Mouse (Mus musculus) MEL (cell line): ENCODE data around the gene Znrf4. TPM values are rescaled to one million over a fixed set of nuclear protein-coding genes. Genes with fewer than 3 reads are reported as not detected.

Experiments used
- DNase-seq: peaks from one replicate; pipeline ENCODE4 v3.0.0; 2011; ENCODE audit warnings: low read depth, low spot score
- H3K27ac ChIP-seq: 2 replicates; pipeline ENCODE4 v1.5.1; 2012; ENCODE audit warnings: low read depth, mild to moderate bottlenecking, control low read depth, low read length, moderate library complexity; ENCODE audit not compliant: control insufficient read depth
- H3K27me3 ChIP-seq, 2 experiments: fragments of 150-350 bp in 1 of 2; sonication (generic) in 1 of 2; 2 replicates each; pipeline ENCODE4 v1.6.1; 2012; ENCODE audit warnings: low read length in 2 of 2, mild to moderate bottlenecking in 2 of 2, improper control_type of control experiment in 1 of 2, moderate library complexity in 1 of 2; ENCODE audit not compliant: insufficient read depth in 2 of 2, control insufficient read depth in 1 of 2
- H3K36me3 ChIP-seq, 2 experiments: 2 replicates each; pipeline ENCODE4 v1.6.1; 2012 to 2014; ENCODE audit warnings: low read length in 2 of 2, improper control_type of control experiment in 1 of 2, inconsistent platforms in 1 of 2, mild to moderate bottlenecking in 1 of 2; ENCODE audit not compliant: insufficient read depth in 2 of 2, control insufficient read depth in 1 of 2
- H3K4me1 ChIP-seq, 2 experiments: fragments of 150-350 bp in 1 of 2; sonication (generic) in 1 of 2; 2 replicates each; pipeline ENCODE4 v1.6.1; 2012; ENCODE audit warnings: low read length in 2 of 2, improper control_type of control experiment in 1 of 2, mild to moderate bottlenecking in 1 of 2; ENCODE audit not compliant: insufficient read depth in 2 of 2, control insufficient read depth in 1 of 2
- H3K4me3 ChIP-seq, 2 experiments: fragments of 150-350 bp in 1 of 2; sonication (generic) in 1 of 2; 2 replicates each; pipeline ENCODE4 v1.5.1; 2012; ENCODE audit warnings: low read depth in 2 of 2, low read length in 2 of 2, mild to moderate bottlenecking in 2 of 2, moderate library complexity in 2 of 2, control low read depth in 1 of 2, improper control_type of control experiment in 1 of 2; ENCODE audit not compliant: control insufficient read depth in 1 of 2, insufficient read depth in 1 of 2
- H3K79me2 ChIP-seq: 2 replicates; pipeline ENCODE4 v1.6.1; 2012; ENCODE audit warnings: mild to moderate bottlenecking, low read length, moderate library complexity; ENCODE audit not compliant: control insufficient read depth, poor library complexity, insufficient read depth
- H3K9ac ChIP-seq: 2 replicates; pipeline ENCODE4 v1.6.1; 2012; ENCODE audit warnings: low read depth, mild to moderate bottlenecking, control low read depth, low read length, moderate library complexity; ENCODE audit not compliant: control insufficient read depth, poor library complexity, severe bottlenecking
- H3K9me3 ChIP-seq: fragments of 150-350 bp; sonication (generic); replicated peaks from 2 replicates; pipeline ENCODE4 v1.6.1; 2012; ENCODE audit warnings: mild to moderate bottlenecking, low read length, improper control_type of control experiment, moderate library complexity; ENCODE audit not compliant: insufficient read depth
- BHLHE40 ChIP-seq: IDR thresholded peaks from 2 replicates; pipeline ENCODE4 v1.6.1; 2012; ENCODE audit warnings: low read depth, mild to moderate bottlenecking, inconsistent platforms, low read length, improper control_type of control experiment, borderline replicate concordance
- CHD2 ChIP-seq: IDR thresholded peaks from 2 replicates; pipeline ENCODE4 v1.6.1; 2011; ENCODE audit warnings: low read length, improper control_type of control experiment
- ETS1 ChIP-seq: IDR thresholded peaks from 2 replicates; pipeline ENCODE4 v1.6.1; 2012; ENCODE audit warnings: low read depth, mild to moderate bottlenecking, inconsistent platforms, low read length, improper control_type of control experiment, moderate library complexity
- HCFC1 ChIP-seq: IDR thresholded peaks from 2 replicates; pipeline ENCODE4 v1.6.1; 2012; ENCODE audit warnings: low read depth, mild to moderate bottlenecking, inconsistent platforms, low read length, improper control_type of control experiment, moderate library complexity
- KAT2A ChIP-seq: conservative IDR thresholded peaks from 2 replicates; pipeline ENCODE4 v1.6.1; 2012; ENCODE audit warnings: low read depth, low read length, improper control_type of control experiment, inconsistent platforms
- MAFK ChIP-seq: IDR thresholded peaks from 2 replicates; pipeline ENCODE4 v1.6.1; 2011; ENCODE audit warnings: low read depth, mild to moderate bottlenecking, low read length, improper control_type of control experiment, borderline replicate concordance
- MAZ ChIP-seq: IDR thresholded peaks from 2 replicates; pipeline ENCODE4 v1.6.1; 2012; ENCODE audit warnings: low read depth, mild to moderate bottlenecking, inconsistent platforms, low read length, improper control_type of control experiment
- MEF2A ChIP-seq: IDR thresholded peaks from 2 replicates; pipeline ENCODE4 v1.6.1; 2014; ENCODE audit warnings: low read depth, mild to moderate bottlenecking, inconsistent platforms, low read length, improper control_type of control experiment; ENCODE audit not compliant: poor library complexity, insufficient replicate concordance, severe bottlenecking; ENCODE audit errors: extremely low read depth
- MYB ChIP-seq: IDR thresholded peaks from 2 replicates; pipeline ENCODE4 v1.6.1; 2011; ENCODE audit warnings: mild to moderate bottlenecking, low read depth, low read length, improper control_type of control experiment
- NELFE ChIP-seq: IDR thresholded peaks from 2 replicates; pipeline ENCODE4 v1.6.1; 2011; ENCODE audit warnings: low read depth, low read length, improper control_type of control experiment
- POLR2A ChIP-seq, 2 experiments: IDR thresholded peaks; 2 replicates each; pipeline ENCODE4 v1.6.1; 2011 to 2012; ENCODE audit warnings: low read length in 2 of 2, mild to moderate bottlenecking in 2 of 2, control low read depth in 1 of 2, improper control_type of control experiment in 1 of 2, low read depth in 1 of 2, moderate library complexity in 1 of 2; ENCODE audit not compliant: control insufficient read depth in 1 of 2, insufficient read depth in 1 of 2, poor library complexity in 1 of 2
- POLR2AphosphoS2 ChIP-seq: IDR thresholded peaks from 2 replicates; pipeline ENCODE4 v1.6.1; 2011; ENCODE audit warnings: low read length, improper control_type of control experiment
- RAD21 ChIP-seq: IDR thresholded peaks from 2 replicates; pipeline ENCODE4 v1.6.1; 2011; ENCODE audit warnings: mild to moderate bottlenecking, low read depth, low read length, improper control_type of control experiment
- RCOR1 ChIP-seq: IDR thresholded peaks from 2 replicates; pipeline ENCODE4 v1.6.1; 2012; ENCODE audit warnings: low read depth, mild to moderate bottlenecking, inconsistent platforms, low read length, improper control_type of control experiment
- SMC3 ChIP-seq: IDR thresholded peaks from 2 replicates; pipeline ENCODE4 v1.6.1; 2011; ENCODE audit warnings: low read depth, low read length, improper control_type of control experiment
- TBP ChIP-seq: IDR thresholded peaks from 2 replicates; pipeline ENCODE4 v1.8.0; 2011; ENCODE audit warnings: low read depth, low read length, improper control_type of control experiment
- UBTF ChIP-seq: IDR thresholded peaks from 2 replicates; pipeline ENCODE4 v1.6.1; 2012; ENCODE audit warnings: low read depth, mild to moderate bottlenecking, inconsistent platforms, low read length, improper control_type of control experiment, moderate library complexity, borderline replicate concordance; ENCODE audit not compliant: insufficient read depth
- ZKSCAN1 ChIP-seq: IDR thresholded peaks from 2 replicates; pipeline ENCODE4 v1.6.1; 2012; ENCODE audit warnings: low read depth, mild to moderate bottlenecking, inconsistent platforms, low read length, improper control_type of control experiment, moderate library complexity
- polyA plus RNA-seq, 2 experiments: library from polyadenylated mRNA; stranded (reverse) in 1 of 2; unstranded in 1 of 2; fragments of >175 nt in 1 of 2; fragments of >200 nt in 1 of 2; gene quantifications; 2 replicates each; pipeline versions ENCODE4 v1.2.1 to v1.2.4; 2012; ENCODE audit warnings: low replicate concordance in 2 of 2, low read depth in 1 of 2; ENCODE audit not compliant: insufficient read length in 2 of 2, insufficient read depth in 1 of 2, missing spikeins in 1 of 2
- total RNA-seq: library from RNA; depleted of rRNA; stranded (reverse); fragments of 300-350 nt; gene quantifications from 2 replicates; pipeline ENCODE4 v1.2.3, GENCODE M21; 2012

Gene Znrf4
- total and polyA plus RNA-seq, 3 experiments, result not detected

DNA sequence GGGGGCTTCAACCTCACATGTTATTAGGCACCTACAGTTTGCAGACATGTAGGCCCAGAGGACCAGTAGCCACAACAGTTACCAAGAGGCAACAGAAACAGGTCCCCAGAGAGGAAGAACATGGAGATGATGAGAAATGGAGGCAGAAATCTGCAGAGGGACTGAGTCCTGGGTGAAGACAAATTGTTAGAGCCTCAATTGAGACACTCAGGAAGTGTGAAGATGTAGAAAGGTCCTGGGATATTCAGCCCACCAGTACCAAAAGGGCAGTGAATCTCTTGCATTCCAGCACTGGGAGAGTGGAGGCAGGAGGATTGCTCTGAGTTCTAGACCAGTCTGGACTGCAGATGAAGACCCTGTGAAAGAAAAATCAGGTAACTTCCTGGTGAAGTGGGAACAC lies 2.1 kb upstream of the Znrf4 start:
- TF ChIP-seq MYB (no peak), MAFK (no peak), KAT2A (no peak), MEF2A (no peak), ETS1 (no peak), HCFC1 (no peak), BHLHE40 (no peak), SMC3 (no peak), NELFE (no peak), UBTF (no peak)
- TF ChIP-seq, all 39 proteins: peak for 0
- no peak for DNase-seq
- Histone ChIP-seq H3K36me3 (no peaks in the 10 kb centered on the region), H3K27ac (no peak overlapping the region), H3K27me3 (no peaks in the 10 kb centered on the region), H3K79me2 (no peaks in the 10 kb centered on the region), H3K4me1 (no peaks in the 10 kb centered on the region), H3K9ac (no peak overlapping the region), H3K4me3 (no peak overlapping the region), H3K9me3 (no peaks in the 10 kb centered on the region)

DNA sequence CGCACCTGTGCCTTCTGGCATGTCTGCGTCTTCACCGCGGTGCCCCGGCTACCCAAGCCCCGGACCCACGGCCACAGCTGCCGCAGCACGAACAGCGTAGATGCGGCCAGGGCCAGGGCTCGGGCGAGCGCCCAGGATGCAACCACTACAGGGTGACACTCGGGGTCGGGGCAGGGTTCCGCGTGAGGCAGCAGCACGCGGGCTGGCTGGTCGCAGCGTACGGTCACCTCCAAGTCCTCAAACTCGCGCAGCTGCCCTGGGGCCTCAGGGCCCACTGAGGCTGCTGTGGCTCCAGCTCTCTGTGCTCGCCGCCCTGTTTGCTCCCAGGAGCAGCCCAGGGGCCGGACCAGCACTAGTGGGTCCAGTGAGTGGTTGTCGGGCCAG lies 532 bp downstream of the Znrf4 start:
- TF ChIP-seq MYB, result no peak
- TF ChIP-seq POLR2AphosphoS2, result no peak
- TF ChIP-seq BHLHE40, result no peak
- no peak for TF ChIP-seq ZKSCAN1
- no peak for TF ChIP-seq RAD21
- no peak for TF ChIP-seq CHD2
- no peak for TF ChIP-seq POLR2A (IDR thresholded peaks at IDR 0.05; ENCODE audit: control insufficient read depth in 1 of 2, insufficient read depth in 1 of 2, low read depth in 1 of 2, low read length in 2 of 2, poor library complexity in 1 of 2)
- no peak for TF ChIP-seq MAZ
- no peak for TF ChIP-seq RCOR1
- no peak for TF ChIP-seq TBP
- no peak for TF ChIP-seq HCFC1
- TF ChIP-seq SMC3, result no peak
- no peak for TF ChIP-seq MAFK
- TF ChIP-seq KAT2A, result no peak
- no peak for TF ChIP-seq MEF2A
- H3K4me3 ChIP-seq, result no peak overlapping the region
- no peak overlapping the region for H3K27ac ChIP-seq
- 0 out of 4 replicates have a peak, but pooled peaks cover 0 to 2% of the 10 kb centered on the region in 2 experiments for H3K36me3 ChIP-seq
- no peaks in the 10 kb centered on the region for H3K9me3 ChIP-seq
- no peak overlapping the region for H3K9ac ChIP-seq
- H3K79me2 ChIP-seq, result no peaks in the 10 kb centered on the region; the same call in 1 of the 2 replicates
- peaks cover 0 to 14% of the 10 kb centered on the region in 2 experiments; a peak in 1 of 4 replicates for H3K4me1 ChIP-seq
- H3K27me3 ChIP-seq, result no peaks in the 10 kb centered on the region
- no peak for DNase-seq
